Mouse (Mus musculus) cerebellum, adult 8-10 months (tissue): ENCODE measurements at regions not wholly inside any gene's neighbourhood (a gene's known extent, or its start where the extent isn't known, plus 50 kb on each side); places are given as distances from the start of the nearest gene placed in this dataset.
A peak's percentile ranks its signal among the peaks of the same experiment; 100 is the strongest.

ENCODE experiments used
- DNase-seq: peaks from one replicate; pipeline ENCODE4 v3.0.0; 2022

DNA sequence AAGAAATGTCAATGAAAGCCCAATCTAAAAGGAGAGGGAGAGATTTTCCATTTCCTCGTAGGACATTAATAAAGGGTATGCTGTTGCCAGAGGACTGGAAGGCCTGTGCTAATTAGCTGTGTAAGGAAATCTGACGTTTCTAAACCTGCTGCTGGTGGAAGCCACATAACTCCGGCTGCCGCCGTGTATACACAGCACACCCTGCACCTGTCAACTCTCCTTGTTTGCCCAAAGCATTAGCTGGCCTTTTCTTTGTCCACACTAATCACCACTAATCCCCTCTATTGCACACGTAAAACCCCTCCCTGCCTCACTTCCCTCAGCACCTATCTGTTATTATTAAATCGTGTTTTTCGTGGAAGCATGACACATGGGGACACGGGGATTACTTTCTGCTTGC, 108.7 kb downstream of the Gm10260 start:
- no peak for DNase-seq

- no peak for DNase-seq
These were observed 109.3 kb downstream of the Gm10260 start for GRCm38 (mm10) chr13:97651176-97651575.

- DNase-seq: no peak
These were observed 110.2 kb downstream of the Gm10260 start for GRCm38 (mm10) chr13:97650191-97650590.

- DNase-seq: no peak
These were observed 112.9 kb downstream of the Gm10260 start for GRCm38 (mm10) chr13:97647486-97647885.

DNA sequence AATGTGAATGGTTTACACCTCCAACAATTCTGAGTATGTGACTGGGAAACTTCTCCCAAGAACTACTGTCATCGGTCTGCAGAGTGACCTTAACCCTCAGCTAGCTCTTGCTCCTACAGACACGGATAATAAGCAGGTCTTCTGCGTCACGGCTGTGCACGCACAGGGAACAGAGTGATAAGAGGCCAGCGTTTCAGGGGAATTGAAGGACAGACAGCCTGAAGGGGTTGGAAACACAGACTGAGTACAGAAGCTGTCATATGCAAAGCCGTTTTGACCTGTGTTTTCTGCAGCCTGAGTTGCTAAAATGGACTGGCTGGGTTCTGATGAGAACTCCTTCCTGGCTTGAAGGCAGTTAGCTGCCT, 114.4 kb downstream of the Gm10260 start:
- DNase-seq: no peak

DNA sequence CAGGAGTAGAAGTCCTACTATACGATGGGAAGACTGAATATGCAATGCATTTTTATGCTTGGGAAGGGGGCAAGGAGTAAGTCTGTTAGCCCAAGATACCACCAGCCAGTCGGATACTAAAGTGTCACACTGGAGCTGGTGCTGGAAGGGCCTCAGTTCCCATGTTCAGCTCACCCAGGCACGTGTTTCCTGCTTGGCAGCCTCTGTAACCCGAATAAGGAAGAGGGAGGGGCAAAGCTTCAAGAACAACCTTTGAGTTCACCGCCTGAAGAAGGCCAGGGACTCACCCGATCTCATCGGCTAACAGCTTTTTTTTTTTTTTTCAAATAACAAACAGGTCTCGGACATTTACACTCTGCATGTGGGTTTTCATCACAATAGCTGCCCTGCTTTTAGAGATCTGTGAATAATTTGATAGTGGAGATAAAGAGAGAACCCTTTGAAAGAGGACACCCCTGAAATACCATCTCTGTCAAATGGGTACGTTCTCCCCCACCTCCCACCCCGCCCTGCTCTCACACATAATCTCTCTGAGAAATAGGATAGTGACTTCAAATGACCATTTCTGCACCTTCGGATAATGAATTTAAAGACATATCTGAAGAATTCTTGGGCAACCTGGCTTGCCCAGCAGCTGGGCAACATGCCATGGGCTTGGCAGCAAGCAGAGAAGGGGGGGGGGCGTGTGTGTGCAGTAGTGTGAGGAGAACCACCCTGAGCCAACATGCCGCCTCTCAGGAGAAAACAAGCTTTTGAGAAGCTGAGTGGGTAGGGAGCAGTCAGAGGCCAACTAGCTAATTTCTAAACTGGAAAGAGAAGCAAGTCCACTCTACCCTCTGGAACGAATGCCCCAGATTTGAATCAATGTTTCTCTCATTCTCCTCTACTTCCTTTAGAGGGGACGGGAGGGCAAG, 115.1 kb downstream of the Gm10260 start:
- no peak for DNase-seq

GRCm38 (mm10) chr13:97640236-97640635, 120.2 kb downstream of the Gm10260 start:
- no peak for DNase-seq

GRCm38 (mm10) chr13:97639656-97640055, 120.8 kb downstream of the Gm10260 start:
- no peak for DNase-seq

- peak; percentile 2 for DNase-seq
These were observed 121.9 kb downstream of the Gm10260 start for GRCm38 (mm10) chr13:97638457-97639088.

GRCm38 (mm10) chr13:97637506-97637905, 122.9 kb downstream of the Gm10260 start:
- DNase-seq: no peak

DNA sequence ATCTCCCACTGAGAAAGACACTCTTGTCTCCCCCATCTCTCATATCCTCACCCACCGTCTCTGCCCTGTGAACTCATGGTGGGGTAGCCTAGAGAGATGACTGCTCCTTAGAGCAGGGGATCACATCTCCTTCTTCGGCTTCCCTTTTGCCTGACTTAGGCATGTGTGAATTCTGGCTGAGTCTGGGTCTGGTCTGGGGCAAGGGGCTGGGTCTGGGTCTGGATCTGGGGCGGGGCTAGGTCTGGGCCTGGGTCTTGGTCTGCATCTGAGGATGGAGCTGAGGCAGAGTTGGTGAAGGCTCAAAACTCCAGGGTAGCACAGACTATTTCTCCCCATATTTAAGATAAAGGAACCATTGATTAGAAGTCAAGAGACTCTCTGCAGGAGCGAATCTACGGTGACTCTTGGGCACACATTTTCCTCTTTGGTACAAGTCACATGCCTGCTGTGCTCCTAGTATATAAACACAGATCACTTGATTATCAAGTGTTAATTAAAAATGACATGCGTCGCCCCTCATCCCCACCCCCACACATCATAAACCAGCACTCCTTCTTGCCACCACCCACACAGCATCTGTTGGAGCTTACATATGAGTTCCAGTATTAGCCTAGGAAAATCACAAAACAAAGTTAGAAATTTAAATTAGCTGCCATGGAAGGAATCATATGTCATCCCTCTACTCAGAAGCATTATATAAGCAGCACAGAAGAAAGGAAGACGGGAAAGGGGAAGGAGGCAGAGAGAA, 126.2 kb downstream of the Gm10260 start:
- no peak for DNase-seq

- DNase-seq: no peak
These were observed 126.9 kb downstream of the Gm10260 start for GRCm38 (mm10) chr13:97633551-97633950.

- DNase-seq: no peak
These were observed 128.5 kb downstream of the Gm10260 start for GRCm38 (mm10) chr13:97631872-97632402.

- DNase-seq: no peak
These were observed 129.5 kb downstream of the Gm10260 start for GRCm38 (mm10) chr13:97630921-97631320.

DNA sequence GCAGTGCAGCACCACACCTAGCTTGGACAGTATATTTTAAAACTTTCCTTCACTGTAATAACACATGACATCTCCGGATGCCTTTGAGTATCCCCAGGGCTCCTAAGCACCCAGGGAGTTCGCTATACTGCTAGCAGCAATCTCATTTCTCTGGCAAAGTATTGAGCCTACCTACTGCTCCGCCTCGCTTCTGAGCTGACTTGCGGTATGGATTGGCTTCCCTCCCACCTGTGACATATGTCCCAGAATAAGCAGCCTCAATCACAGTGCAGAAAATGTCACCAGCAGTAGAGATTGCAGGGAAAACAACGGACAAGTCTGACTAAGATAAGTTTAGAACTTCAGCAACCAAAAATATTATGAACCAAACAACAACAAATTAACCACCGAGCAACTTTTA, 131.8 kb downstream of the Gm10260 start:
- DNase-seq: no peak

GRCm38 (mm10) chr13:97627247-97627646, 133.2 kb downstream of the Gm10260 start:
- DNase-seq: no peak

DNA sequence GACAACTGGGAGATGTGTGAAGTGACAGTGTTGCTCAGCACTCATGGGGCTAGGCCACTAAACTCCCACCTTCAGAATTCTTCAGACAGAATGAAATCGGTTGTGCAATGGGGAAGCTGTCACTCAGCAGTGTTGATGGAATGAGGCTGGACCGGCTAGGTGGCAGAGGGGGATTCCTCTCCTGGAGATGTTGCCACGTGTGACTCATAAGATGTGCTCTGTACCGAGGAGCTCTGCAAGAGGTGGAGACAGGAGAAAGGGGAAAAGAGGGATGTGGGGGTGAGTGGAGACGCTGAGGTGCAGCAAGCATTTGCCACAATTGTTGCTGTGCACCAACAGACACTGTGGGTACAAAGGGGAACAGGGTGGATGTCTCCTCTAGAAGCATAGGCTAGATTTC, 133.6 kb downstream of the Gm10260 start:
- no peak for DNase-seq

- DNase-seq: no peak
These were observed 134.3 kb downstream of the Gm10260 start for GRCm38 (mm10) chr13:97626116-97626515.

- no peak for DNase-seq
These were observed 135.0 kb downstream of the Gm10260 start for GRCm38 (mm10) chr13:97625391-97625790.

- no peak for DNase-seq
These were observed 142.2 kb downstream of the Gm10260 start for GRCm38 (mm10) chr13:97618190-97618586.

DNA sequence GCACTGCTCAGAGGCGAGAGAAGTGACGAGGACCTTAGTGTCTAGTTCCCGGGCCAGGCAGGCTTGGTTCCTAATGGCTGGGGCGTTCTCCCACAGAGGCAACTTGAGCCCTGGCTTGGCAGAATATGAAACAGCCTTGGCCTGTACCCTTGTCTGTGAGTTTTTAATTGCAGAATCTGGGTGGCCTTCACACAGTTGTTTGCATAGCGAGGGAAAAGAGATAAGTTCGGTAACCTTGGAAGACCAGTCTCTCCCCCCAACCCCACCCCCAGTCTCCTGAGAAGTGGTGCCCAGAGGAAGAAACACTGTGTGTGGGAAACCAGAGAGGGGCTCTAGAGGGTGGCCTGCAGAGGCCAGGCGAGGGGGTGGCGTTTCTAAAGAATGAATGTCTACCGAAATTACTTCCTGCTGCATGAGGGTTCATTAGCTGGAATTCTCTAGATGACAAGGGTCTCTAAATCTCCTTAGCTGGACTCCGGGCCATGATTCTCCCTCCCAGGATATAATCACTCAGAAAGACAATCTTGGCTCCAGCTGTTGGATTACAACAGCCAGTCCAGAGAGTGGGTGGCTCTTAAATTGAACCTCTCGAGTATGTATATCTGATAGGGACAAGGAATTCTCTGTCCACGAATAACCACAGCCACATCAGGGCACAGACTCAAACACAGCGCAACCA, 142.8 kb downstream of the Gm10260 start:
- DNase-seq: no peak

GRCm38 (mm10) chr13:97616919-97617318, 143.5 kb downstream of the Gm10260 start:
- DNase-seq: no peak

DNA sequence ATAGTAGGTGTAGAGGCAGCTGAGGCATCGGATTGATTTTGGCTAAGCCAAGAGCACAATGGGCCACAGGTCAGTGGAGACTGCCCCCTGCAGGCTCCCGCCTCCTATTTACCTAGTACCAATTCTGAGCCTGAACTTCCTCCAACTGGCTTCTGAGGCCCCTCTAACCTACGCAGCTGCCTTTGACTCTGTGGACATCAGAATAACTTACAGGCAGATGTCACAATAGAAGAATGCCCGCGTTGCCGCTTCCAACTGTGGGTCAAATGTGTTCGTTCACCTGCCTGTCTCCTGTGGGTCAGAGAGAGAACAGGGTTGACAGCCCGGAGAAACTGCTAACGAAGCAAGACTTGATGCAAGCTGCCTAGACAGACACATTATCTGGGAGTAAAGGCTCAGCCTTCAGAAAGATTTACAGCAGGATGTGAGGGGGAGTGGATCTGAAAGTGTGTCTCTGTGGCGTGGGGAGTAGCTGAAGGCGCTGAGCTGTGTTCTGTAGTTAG, 153.2 kb downstream of the Gm10260 start:
- DNase-seq: peak; percentile 13
